Mouse (Mus musculus): ENCODE data around the gene Camk2d.

Camk2d gene

DNA sequence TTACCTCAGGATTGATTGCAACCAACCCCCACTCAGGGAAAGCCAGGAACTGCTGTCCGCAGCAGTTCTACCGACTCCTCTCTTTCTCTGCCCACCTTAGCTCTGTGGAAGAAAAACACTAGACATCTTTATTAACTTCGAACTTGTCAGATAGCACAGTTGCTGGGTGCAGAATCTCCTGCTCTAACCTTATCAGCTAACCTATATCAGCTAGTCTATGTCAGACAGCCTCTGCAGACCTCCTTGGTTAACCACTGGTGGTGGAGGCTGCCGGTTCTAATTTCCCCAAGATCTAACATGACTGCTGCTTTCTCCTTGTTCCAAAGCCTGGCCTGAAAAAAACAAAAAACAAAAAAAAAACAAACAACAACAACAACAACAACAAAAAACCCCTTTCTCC is 85.9 kb downstream of the Camk2d start:
- in situ Hi-C loops (cut with MboI; ENCODE audit: low sequenced_read_pairs): no loop called here

DNA sequence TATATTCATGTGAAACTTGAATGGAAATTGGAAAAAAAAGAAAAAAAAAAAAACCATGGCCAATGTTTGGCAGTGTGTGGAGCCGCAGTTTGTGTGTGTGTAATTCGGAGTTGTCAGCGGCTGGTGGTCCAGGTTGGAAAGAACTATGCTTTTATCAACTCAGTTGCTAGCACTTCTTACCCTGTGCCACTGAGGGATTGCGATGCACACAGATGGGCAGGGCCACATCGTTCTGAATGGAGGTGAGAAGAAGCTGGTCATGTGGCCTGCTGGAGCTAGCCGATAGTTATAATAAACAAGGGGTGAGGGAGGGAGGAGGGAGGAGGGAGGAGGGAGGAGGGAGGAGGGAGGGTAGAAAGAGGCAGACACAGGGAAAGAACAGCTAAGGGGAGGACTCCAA is 89.3 kb downstream of the Camk2d start:
- in situ Hi-C loops (cut with MboI; ENCODE audit: low sequenced_read_pairs): no loop called here

DNA sequence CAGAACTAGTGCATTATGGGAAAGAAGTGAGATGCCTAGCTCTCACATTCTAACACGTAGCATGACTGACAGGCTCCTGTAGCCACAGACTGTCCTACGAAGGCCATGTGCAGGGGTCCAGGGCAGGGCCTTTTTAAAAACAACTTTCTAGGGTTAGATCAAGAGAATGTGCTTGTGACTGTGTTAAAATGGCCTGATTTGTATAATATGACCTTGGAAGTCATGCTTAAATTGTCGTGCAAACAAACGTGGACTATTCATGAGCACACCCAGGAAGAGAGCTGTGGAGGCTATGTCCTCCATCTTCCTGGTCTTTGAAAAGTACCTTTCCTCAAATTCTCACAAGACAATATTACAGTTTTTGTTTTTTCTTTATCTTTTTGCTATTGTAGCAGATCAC is 91.0 kb downstream of the Camk2d start:
- in situ Hi-C loops (cut with MboI; ENCODE audit: low sequenced_read_pairs): no loop called here

DNA sequence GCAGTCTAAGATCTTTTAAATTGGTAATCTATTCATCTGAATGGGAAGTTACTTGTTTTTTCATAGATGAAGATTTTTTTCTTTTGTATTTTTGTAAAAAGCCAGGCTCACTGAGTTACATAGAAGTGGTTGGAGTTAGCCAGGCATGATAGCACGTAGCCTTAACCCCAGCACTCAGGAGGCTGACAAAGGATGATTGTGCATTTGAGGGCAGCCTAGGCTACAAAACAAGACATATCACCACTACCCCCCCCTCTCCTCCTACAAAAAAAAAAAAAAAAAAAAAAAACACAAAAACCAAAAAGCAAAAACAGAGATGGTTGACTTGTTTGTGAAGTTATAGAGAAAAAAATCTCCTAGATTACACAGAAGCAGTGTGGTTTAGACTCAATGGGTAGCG is 92.4 kb downstream of the Camk2d start:
- in situ Hi-C loops (cut with MboI; ENCODE audit: low sequenced_read_pairs): no loop called here

DNA sequence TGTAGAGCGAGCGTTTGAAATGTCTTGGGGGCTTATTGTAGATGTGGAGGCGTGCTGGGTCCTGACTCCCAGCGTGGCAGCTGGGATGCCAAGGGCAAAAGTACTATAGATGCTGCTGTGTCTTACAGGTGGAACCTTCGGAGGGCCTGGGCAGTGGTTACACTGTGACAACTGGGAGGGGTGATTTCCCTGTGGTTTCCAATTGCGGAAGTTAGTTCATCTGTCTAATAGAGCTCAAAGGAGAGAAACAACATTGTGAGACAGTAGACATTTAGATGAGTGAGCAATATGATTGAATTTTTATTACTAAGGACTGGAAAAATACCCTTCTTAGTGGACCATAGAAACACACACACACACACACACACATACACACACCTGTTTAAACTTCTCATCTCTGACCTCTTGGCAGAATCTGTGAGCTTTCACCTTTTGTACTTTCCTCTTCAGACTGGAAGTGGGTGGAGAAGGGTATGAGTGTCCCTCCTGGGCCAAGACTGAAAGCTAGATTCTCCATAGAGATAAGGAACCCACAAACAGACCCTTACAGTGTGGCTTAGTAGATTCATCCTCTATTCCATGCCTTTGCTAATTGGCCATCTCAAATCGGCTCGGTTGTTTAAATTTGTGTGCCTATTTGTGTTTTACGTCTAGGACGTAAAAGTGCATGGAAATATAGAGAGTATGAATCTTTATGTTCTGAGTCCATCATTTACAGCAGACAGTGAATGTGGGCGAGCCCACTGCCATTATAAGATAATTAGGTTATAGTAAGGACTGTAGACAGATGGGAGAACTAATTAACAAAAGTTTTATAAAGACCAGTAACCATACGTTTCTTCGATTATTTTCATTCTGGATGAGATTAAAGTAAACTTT is 94.8 kb downstream of the Camk2d start:
- in situ Hi-C loops (cut with MboI; ENCODE audit: low sequenced_read_pairs): loop anchor here (10.0 kb wide), 1 partner anchor 76 kb away; no protein-coding TSS in a partner anchor

DNA sequence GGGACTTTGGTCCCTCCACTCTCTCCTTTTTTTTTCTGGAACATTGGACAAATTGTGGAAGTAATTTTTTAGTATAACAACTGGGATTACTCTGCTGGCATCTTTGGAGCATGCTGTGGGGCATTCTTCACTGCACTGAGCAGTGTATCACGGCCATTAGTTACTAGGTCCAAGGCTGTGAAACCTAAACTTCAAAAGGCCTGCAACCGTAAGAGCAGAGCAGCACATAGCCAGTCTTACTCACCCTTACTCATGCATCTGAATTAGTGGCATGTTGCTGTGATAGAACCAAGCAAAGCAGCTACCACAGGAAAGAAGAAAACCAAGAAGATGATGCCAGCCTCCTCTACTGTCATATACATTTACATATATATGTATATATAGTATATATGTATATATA is 95.5 kb downstream of the Camk2d start:
- in situ Hi-C loops (cut with MboI; ENCODE audit: low sequenced_read_pairs): loop anchor here (10.0 kb wide), 1 partner anchor 77 kb away; no protein-coding TSS in a partner anchor

DNA sequence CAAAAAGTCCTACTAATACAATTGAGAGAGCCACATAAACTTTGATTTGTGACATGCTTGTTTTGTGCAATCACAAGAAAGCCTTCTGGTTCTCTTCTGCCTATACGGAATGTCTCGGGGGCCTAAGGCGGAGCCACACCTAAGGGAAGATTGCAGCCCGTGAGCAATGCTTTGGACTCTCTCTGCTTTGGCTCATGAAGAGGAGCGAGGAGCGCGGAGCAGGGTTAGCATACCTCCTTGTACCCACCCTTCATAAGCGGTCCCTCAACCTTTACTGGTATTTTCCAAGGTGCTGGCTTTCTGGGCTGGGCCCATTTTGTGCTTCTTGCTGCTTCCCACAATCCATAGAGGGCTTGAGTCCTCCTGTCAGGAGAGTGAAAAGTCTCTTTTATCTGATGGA is 96.7 kb downstream of the Camk2d start:
- in situ Hi-C loops (cut with MboI; ENCODE audit: low sequenced_read_pairs): loop anchor here (10.0 kb wide), 1 partner anchor 78 kb away; no protein-coding TSS in a partner anchor

DNA sequence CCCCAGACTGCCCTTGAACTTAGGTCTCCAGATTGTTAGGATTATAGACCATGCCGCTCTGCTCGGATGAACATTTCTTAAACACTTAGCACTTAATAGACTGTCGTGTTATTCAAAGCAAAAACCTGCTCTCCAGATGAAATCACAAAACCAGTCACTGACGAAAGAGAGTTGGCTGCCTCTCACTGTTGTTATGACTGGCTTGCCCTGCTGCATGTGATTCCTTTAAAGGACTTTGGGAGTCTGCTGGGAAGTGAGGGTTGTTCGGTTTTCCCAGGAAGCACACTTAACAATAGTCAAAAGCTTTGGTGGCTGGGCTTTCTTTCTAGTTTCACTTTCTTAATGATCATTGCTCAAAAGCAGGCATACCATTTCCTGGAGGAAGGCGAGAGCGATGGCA is 97.2 kb downstream of the Camk2d start:
- in situ Hi-C loops (cut with MboI; ENCODE audit: low sequenced_read_pairs): loop anchor here (10.0 kb wide), 1 partner anchor 79 kb away; no protein-coding TSS in a partner anchor

DNA sequence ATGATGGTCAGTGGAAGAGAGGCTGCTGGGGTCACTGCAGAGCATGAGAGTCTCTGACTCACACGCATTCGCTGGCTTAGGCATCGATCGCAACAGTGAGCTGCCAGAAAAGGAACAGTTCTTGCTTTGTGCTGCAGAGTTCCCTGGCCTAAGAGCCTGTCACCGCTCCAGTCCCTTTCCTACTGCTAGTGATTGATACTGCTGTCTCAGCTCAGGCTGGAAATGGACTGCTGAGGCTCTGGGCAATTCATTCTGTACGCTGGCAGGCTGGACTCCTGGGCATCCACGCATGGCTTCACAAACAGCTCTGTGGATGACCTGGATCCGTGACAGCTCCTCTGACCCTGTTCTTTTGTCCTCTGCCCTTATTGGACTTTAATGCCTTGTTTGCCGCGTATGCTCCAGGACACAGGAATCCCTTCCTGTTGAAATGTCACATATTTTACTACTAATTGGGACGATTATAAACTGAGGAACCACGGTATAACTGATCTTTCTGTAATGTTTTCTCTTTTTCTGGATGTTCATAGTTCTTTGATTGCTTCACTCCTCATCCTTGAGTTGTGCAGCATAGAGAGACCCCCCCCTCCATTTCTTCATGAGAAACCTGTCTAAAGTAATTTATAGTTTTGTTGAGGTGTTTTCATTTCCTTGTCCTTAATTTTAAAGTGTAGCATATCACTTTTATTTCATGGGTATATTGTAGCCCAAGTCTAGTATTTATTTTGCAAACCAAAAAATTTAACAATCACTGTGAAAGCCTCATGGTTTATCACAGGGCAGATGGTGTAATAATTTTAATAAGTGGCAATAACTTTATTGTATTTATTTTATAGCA is 99.6 kb downstream of the Camk2d start:
- in situ Hi-C loops (cut with MboI; ENCODE audit: low sequenced_read_pairs): loop anchor here (10.0 kb wide), 1 partner anchor 81 kb away; no protein-coding TSS in a partner anchor

DNA sequence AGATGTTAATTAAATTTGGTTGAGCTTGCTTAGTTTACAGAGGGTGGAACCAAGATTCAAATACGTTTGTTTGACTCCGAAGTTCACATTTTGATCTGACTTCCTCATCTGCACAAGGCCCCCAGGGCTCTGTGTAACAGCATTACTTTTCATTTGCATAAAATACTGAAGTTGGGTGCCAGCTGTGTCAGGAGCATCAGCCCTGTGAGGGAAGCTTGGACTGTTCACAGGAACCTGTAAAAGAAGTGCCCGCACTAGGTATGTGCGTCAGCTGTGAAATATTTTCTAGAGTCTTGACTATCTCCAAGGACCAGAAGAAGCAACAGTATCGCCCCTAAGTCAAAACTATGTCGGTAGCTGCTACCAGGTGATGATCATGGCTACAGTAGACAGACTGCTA is 100.5 kb downstream of the Camk2d start:
- in situ Hi-C loops (cut with MboI; ENCODE audit: low sequenced_read_pairs): loop anchor here (10.0 kb wide), 1 partner anchor 82 kb away; no protein-coding TSS in a partner anchor

DNA sequence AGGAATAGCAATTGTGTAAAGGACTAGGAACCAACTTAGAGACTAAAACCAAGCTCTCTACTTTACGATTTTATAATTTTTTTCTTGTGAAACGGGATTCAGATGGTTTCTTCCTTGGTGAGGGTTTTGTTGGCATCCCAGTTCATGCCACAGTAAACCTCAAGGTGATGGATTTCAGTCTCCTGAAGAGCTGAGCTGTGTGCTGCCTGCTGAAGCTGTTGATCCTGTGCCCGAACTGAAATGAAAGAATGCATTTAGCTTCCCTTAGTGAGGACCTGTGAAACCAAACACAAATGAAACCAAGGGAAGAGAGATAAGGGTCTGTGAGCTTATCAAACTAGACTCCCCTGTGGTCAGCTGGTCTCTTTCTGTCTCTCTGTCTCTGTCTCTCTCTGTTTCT is 103.6 kb downstream of the Camk2d start:
- in situ Hi-C loops (cut with MboI; ENCODE audit: low sequenced_read_pairs): loop anchor here (10.0 kb wide), 1 partner anchor 85 kb away; no protein-coding TSS in a partner anchor

DNA sequence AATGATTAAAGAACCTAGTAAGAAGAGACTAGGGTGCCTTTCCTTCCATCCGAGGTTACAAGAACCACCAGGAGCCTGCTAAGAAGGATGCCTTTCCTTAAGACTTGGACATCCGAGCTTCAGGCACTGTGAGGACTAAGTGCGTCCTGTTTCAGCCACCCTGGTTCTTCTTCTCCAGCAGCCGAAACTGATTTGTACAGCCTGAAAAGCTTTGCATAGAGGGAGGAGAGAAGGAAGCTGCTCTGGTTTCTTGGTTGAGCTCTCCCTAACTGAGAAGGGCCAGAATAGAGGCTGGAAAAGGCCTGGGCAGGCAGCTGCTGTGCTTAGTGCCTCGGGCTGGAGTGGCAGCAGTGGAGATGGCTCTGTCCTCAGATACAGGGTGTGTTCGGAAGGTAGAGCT is 105.0 kb downstream of the Camk2d start:
- in situ Hi-C loops (cut with MboI; ENCODE audit: low sequenced_read_pairs): no loop called here

DNA sequence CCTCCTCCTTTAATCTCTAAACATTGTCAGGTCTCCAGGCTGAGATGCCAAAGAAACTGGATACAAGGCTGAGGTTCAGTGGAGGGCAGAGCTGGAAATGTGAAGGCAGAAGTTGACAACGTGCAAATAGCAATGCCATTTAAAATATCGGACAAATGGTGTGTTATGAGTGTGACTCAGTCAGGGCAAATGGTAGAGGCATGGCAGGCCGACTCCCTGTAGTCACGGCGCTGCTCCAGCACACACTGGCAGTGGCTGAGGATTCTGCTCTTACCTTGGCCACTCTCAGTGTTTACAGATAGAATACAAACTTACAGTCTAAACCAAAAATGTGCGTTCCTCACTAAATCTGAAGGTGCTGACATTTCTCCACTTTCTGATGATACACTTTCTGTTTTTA is 105.5 kb downstream of the Camk2d start:
- in situ Hi-C loops (cut with MboI; ENCODE audit: low sequenced_read_pairs): no loop called here

DNA sequence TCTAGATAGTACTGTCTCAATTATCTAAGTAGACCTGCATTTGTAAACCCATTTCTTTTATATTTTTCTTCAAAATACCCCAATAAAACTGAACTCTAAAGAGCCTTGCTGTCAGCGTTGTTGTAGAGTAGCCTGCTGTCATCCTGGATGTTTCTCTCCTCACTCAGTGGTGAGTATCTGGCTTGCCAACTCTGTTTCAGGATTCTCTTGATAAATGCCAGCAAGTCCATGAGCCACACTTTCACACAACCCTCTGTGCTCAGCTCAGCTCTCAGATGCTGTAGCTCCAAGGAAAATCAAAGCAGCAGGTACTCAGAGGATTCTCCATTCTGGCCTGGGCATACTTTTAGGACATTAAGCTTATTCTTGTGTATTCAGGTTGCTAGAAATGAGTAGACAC is 109.4 kb downstream of the Camk2d start:
- in situ Hi-C loops (cut with MboI; ENCODE audit: low sequenced_read_pairs): no loop called here

DNA sequence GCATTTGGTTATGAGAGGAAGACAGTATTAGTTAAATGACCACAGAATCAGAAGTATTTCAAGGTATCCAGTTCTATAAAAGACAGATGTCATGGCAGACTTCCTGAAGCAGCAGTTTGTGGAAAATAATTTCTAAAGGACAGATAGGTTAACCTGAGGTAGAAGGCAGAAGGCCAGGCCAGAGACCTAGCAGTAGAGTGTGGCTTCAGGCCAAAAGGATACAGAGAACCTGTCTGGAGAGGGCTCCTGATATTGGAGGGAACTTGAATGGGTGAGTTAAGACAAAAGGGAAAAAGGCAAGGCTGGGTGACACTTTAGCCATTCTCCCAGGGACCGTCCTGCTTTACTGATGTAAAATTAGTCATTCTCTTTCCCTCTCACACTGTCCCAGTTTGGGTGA is 118.2 kb downstream of the Camk2d start:
- in situ Hi-C loops (cut with MboI; ENCODE audit: low sequenced_read_pairs): no loop called here

DNA sequence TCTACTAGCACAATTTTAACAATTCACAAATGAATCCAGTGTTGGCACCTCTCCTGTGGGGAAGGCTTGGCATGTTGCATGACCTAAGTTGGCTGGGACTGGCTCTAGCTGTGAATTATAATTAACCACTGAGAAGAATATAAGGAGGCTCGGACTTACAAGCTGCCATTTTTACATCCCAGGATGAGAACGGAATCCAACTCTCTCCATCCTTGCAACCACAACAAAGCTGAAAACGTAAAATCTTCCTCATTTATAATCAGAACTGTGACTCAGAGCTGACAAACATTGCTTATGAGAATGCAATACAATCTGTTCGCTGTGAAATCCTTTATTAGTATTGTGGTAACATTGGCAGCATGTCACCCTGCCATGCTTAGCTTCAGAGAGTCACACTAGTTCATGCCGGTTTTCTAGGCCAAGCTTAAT is 126.9 kb downstream of the Camk2d start:
- in situ Hi-C loops (cut with MboI; ENCODE audit: low sequenced_read_pairs): no loop called here

DNA sequence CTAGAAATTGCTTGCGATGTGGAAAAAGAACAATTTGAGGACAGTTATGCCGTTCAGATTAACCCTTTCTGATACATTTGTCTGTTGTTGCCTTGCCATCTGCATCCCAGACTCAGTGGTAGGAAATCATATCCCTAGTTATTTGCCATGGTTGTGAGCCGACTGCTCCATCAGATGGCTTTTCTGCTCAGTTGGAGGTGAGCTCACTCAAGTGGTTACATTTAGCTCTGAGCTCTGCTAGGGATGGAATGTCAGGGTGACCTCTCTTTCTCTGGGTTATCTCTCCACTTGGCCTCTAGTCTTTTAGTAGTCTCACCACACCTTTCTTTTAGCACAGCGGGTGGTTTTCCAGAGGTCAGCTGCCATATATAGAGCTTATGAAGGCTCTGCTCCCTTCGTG is 127.4 kb downstream of the Camk2d start:
- in situ Hi-C loops (cut with MboI; ENCODE audit: low sequenced_read_pairs): no loop called here

DNA sequence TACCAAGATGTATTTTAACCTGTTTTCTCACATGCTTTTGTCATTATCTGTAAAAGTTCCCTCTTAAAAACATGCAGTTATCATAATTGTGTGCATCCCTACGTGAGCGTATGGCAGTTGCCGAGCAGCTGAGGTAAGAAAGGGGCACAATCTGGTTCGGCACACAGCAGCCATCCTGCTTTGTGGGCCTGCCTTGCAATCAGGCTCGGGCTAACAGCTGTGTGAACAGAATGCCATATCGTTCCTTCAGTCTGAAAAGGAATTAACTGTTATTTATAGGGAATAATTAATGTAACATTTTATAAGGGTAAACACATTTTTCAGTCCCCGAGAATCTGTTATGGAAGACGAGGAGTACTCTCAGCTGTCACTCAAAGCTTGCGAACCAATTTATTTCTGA is 129.5 kb downstream of the Camk2d start:
- in situ Hi-C loops (cut with MboI; ENCODE audit: low sequenced_read_pairs): no loop called here

DNA sequence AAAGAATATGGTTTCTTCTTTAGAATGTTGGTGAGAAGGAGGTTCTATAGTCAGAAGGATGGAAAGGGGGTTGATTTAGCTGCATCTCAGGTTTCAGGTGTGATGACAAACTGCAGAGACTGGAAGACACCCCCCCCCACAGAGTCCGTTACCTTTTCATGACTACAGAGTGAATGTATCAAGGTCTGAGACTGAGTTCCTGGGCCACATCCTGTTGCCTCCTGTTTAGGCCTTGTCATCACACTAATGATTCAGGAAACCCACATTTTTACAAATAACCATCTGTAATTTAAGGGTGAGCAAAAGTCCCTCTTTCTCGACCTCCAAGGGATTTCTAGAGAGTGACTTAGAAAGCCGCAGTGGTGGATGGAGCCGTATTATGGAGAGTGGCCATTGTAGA is 131.3 kb downstream of the Camk2d start:
- in situ Hi-C loops (cut with MboI; ENCODE audit: low sequenced_read_pairs): no loop called here

DNA sequence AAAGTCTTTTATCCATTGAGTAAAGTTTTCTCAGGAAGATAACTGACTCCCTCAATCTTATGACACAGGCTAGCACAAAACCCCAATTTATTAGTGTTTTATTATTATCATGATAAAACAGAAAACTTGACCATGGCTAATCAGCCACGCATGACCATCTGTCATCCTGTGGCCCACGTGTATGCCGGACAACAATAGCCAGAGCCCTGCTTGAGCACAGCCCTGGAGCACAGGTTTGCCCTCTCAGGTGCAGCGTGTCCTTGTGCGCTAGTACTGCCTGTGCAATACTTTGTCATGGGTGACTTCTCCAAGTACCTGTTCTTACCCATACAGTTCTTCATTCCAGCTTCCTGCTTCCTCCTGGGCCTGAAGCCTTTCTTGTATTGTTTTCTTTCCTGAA is 134.3 kb downstream of the Camk2d start:
- in situ Hi-C loops (cut with MboI; ENCODE audit: low sequenced_read_pairs): no loop called here

DNA sequence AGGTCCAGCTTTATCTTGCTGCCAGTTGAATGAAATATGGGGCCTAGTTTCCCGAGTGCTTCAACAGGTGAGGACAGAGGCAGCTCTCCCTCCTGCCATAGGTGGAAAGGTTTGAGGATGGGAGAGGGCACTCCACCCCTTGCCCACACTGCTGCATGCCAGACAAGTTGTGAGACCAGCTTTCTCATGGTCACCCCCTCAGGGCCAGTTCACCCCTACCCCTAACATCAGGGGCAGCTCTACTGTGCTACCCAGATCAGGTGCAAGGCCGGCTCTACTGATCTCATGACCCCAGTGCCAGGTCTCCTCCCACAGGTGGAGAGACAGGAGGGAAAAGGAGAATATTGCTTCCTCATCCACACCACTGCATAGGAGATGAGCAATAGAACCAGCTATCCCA is 136.2 kb downstream of the Camk2d start:
- in situ Hi-C loops (cut with MboI; ENCODE audit: low sequenced_read_pairs): no loop called here

DNA sequence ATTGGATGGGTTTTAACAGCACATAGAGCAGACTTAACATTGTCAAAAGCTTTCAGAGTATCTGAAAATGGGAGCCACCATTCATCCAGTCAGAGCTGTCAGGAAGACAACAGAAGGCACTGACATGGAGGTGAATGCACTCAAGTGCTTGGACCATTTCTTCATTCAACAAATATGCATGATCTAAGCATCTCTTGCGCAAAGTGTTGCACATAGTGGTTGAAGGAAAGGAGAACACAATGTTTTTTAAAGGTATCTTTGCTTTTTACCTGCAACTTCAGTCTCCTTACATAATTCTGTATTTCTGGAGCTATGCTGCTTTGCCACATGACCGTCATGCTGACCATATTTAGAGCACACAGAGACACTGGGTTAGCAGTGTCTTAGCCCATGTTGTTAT is 138.4 kb downstream of the Camk2d start:
- in situ Hi-C loops (cut with MboI; ENCODE audit: low sequenced_read_pairs): no loop called here

Measured in CH12F3 (cell line).